In genomic region chr15:99215741-99216463, GRCm38 (mm10) we compare ENCODE assay signal across 27 mouse cellular contexts. TPM values are rescaled to one million over a fixed set of nuclear protein-coding genes. Genes with fewer than 3 reads are reported as not detected.
DNase-seq lines count a peak whose midpoint lies in the region; ATAC-seq and TF ChIP-seq lines count a peak whose summit lies in the region.
"Had no signal": no experiment of that assay in that cellular context is flagged by ENCODE, and none has a peak within 500 bp of the region (broad histone marks: within the 10 kb centered on the region; RNA-seq: fewer than 3 reads in every experiment).

No protein-coding gene starts in this region.

- H3K9ac ChIP-seq in heart, embryonic 13.5 days, result no peak overlapping the region
- peak overlapping the region; percentile 18; the same call in 1 of the 2 replicates for H3K9ac ChIP-seq in ES-Bruce4 (ENCODE audit: low read depth, poor library complexity, severe bottlenecking)
- H3K9ac ChIP-seq in liver, embryonic 13.5 days, result no peak overlapping the region
- no peak overlapping the region for H3K9ac ChIP-seq in kidney, embryonic 16.5 days (replicated peaks; ENCODE audit: low read length)
- H3K9ac ChIP-seq: forebrain, embryonic 13.5 days; kidney, embryonic 15.5 days; lung, embryonic 15.5 days; neural tube, embryonic 15.5 days had no signal

- no peak overlapping the region; the same call in 1 of the 2 replicates for H3K27ac ChIP-seq in heart, embryonic 13.5 days (replicated peaks)
- peak overlapping the region; percentile 86 for H3K27ac ChIP-seq in ES-Bruce4 (ENCODE audit: insufficient read depth, low read length)
- H3K27ac ChIP-seq in liver, embryonic 13.5 days, result peak overlapping the region; percentile 58
- H3K27ac ChIP-seq in kidney, embryonic 16.5 days (ENCODE audit: low read length), result no peak overlapping the region
- H3K27ac ChIP-seq: forebrain, embryonic 13.5 days; gastrocnemius, adult 2 months; kidney, embryonic 15.5 days; limb, embryonic 10.5 days; lung, embryonic 15.5 days; midbrain, embryonic 10.5 days; neural tube, embryonic 15.5 days; stomach, postnatal 0 days had no signal

- ATAC-seq in heart, embryonic 13.5 days (ENCODE audit: extremely low read depth, insufficient number of reproducible peaks, low FRiP score, low TSS enrichment), result peak; percentile 35; the same call in 1 of the 2 replicates
- peak; percentile 49; the same call in 1 of the 2 replicates for ATAC-seq in liver, embryonic 13.5 days (ENCODE audit: low read depth)
- no peak for ATAC-seq in kidney, embryonic 16.5 days (ENCODE audit: low FRiP score, low TSS enrichment)
- ATAC-seq: forebrain, embryonic 13.5 days; intestine, postnatal 0 days had no signal

- intact Hi-C loops in heart, postnatal 10 days (cut with DNase I), result loop anchor here (2.0 kb wide), 1 partner anchor 49 kb away; no protein-coding TSS in a partner anchor

- no peak for DNase-seq in heart, postnatal 10 days
- DNase-seq in ZHBTc4 (ENCODE audit: low read depth, low spot score), result peak; percentile 74
- peak; percentile 69 for DNase-seq in liver, embryonic 13.5 days
- DNase-seq in kidney, adult 11 months, result no peak
- DNase-seq in layer of hippocampus, postnatal 14 days (ENCODE audit: low spot score in 2 of 2), result no peak
- DNase-seq: adrenal gland, postnatal 25 days; cerebellum, adult 8-10 months; cerebellum, postnatal 36 days; gastrocnemius, adult 2 months; heart, postnatal 14 days; kidney, postnatal 4 days; lung, postnatal 4 days; right cerebral cortex, adult 18-20 months; thymus, adult 2 months; thymus, postnatal 4 days had no signal

- no peak for TF ChIP-seq POLR2A in ES-Bruce4 (IDR thresholded peaks at IDR 0.05; ENCODE audit: insufficient read depth, low read length)

- 81% methylated on average over 11 of the region's 11 CpGs for WGBS in heart, embryonic 13.5 days
- 68% methylated on average over 11 of the region's 11 CpGs for WGBS in liver, embryonic 13.5 days (ENCODE audit: insufficient replicate concordance)
- WGBS in kidney, embryonic 16.5 days, result 80% methylated on average over 11 of the region's 11 CpGs

- no peaks in the 10 kb centered on the region for H3K9me3 ChIP-seq in heart, embryonic 13.5 days
- H3K9me3 ChIP-seq in ES-Bruce4 (replicated peaks; ENCODE audit: control insufficient read depth, insufficient read depth, low read length, poor library complexity, severe bottlenecking), result no peaks in the 10 kb centered on the region
- H3K9me3 ChIP-seq in liver, embryonic 13.5 days (replicated peaks), result no peaks in the 10 kb centered on the region
- no peaks in the 10 kb centered on the region for H3K9me3 ChIP-seq in kidney, embryonic 16.5 days (ENCODE audit: low read length)
- H3K9me3 ChIP-seq: forebrain, embryonic 13.5 days; kidney, embryonic 15.5 days; limb, embryonic 10.5 days; lung, embryonic 15.5 days; midbrain, embryonic 10.5 days; neural tube, embryonic 15.5 days had no signal

- no peak for TF ChIP-seq CTCF in ES-Bruce4 (IDR thresholded peaks at IDR 0.05; ENCODE audit: low read depth, low read length)

- H3K4me3 ChIP-seq in heart, embryonic 13.5 days, result no peak overlapping the region
- H3K4me3 ChIP-seq in ES-Bruce4 (ENCODE audit: low read depth, low read length), result no peak overlapping the region
- H3K4me3 ChIP-seq in liver, embryonic 13.5 days (replicated peaks), result no peak overlapping the region
- no peak overlapping the region for H3K4me3 ChIP-seq in kidney, embryonic 16.5 days (ENCODE audit: low read length)
- H3K4me3 ChIP-seq: forebrain, embryonic 13.5 days; gastrocnemius, adult 2 months; kidney, embryonic 15.5 days; limb, embryonic 10.5 days; lung, embryonic 15.5 days; midbrain, embryonic 10.5 days; neural tube, embryonic 15.5 days had no signal

- H3K27me3 ChIP-seq in heart, embryonic 13.5 days (replicated peaks), result peaks cover 19% of the 10 kb centered on the region
- H3K27me3 ChIP-seq in ES-Bruce4 (ENCODE audit: control insufficient read depth, insufficient read depth, low read length, poor library complexity, severe bottlenecking), result no peaks in the 10 kb centered on the region
- H3K27me3 ChIP-seq in liver, embryonic 13.5 days, result peaks cover 23% of the 10 kb centered on the region
- H3K27me3 ChIP-seq in kidney, embryonic 16.5 days (ENCODE audit: insufficient read depth, low read length), result peaks cover 12% of the 10 kb centered on the region

- no peaks in the 10 kb centered on the region for H3K4me1 ChIP-seq in heart, embryonic 13.5 days
- H3K4me1 ChIP-seq in ES-Bruce4 (ENCODE audit: control insufficient read depth, insufficient read depth, low read length), result peaks cover 2% of the 10 kb centered on the region
- H3K4me1 ChIP-seq in liver, embryonic 13.5 days (replicated peaks), result peaks cover 20% of the 10 kb centered on the region
- no peaks in the 10 kb centered on the region for H3K4me1 ChIP-seq in kidney, embryonic 16.5 days (ENCODE audit: insufficient read depth, low read length)
- H3K4me1 ChIP-seq: forebrain, embryonic 13.5 days; kidney, embryonic 15.5 days; lung, embryonic 15.5 days; midbrain, embryonic 10.5 days; neural tube, embryonic 15.5 days had no signal

- H3K36me3 ChIP-seq in heart, embryonic 13.5 days, result peaks cover 47% of the 10 kb centered on the region
- H3K36me3 ChIP-seq in ES-Bruce4 (ENCODE audit: control insufficient read depth, insufficient read depth, low read length, poor library complexity, severe bottlenecking), result peaks cover under 1% of the 10 kb centered on the region; the same call in 1 of the 2 replicates
- H3K36me3 ChIP-seq in liver, embryonic 13.5 days, result peaks cover 21% of the 10 kb centered on the region
- H3K36me3 ChIP-seq in kidney, embryonic 16.5 days (ENCODE audit: insufficient read depth, low read length), result peaks cover 30% of the 10 kb centered on the region

- H3K4me2 ChIP-seq in heart, embryonic 13.5 days, result no peak overlapping the region
- H3K4me2 ChIP-seq in liver, embryonic 13.5 days, result no peak overlapping the region
- H3K4me2 ChIP-seq in kidney, embryonic 16.5 days (replicated peaks; ENCODE audit: low read depth, low read length), result no peak overlapping the region
- H3K4me2 ChIP-seq: forebrain, embryonic 13.5 days; kidney, embryonic 15.5 days; lung, embryonic 15.5 days; neural tube, embryonic 15.5 days had no signal

- TF ChIP-seq EP300 in ES-Bruce4 (IDR thresholded peaks at IDR 0.05; ENCODE audit: insufficient read depth, low read depth, low read length), result peak; percentile 88

RNA-seq across cellular contexts. Expression of gene Kcnh3, which starts 8.8 kb away (rescaled TPM):
- 0.19 and 0.45 TPM in 2 replicates for polyA plus RNA-seq in heart, embryonic 13.5 days (2015; fragmentation: Nextera tagmentation; extraction: Ambion mirVana)
- 1 to 10 TPM in 1 of 2 experiments, under 1 TPM in 1; 0.57 to 1.3 TPM for total RNA-seq in heart, postnatal 10 days (2021)
- 0.99 and 1.3 TPM in 2 replicates for polyA plus RNA-seq in ES-Bruce4 (2011; ENCODE audit: insufficient read depth, insufficient read length, low read depth, missing spikeins)
- 0.05 and 0.06 TPM in 2 replicates for polyA plus RNA-seq in liver, embryonic 13.5 days (2015; fragmentation: Nextera tagmentation; extraction: Ambion mirVana)
- polyA plus RNA-seq in kidney, embryonic 16.5 days (2015; fragmentation: Nextera tagmentation; extraction: Ambion mirVana), result 0.56 and 0.77 TPM in 2 replicates
- total RNA-seq in layer of hippocampus, postnatal 14 days (2021), result 10 to 100 TPM; 71.6 to 78.7 TPM
- total RNA-seq: gastrocnemius, adult 2 months had no signal
- polyA plus RNA-seq: limb, embryonic 10.5 days; liver, adult 2 months had no signal

RNA-seq across cellular contexts. Expression of gene Mcrs1, which starts 35.9 kb away (rescaled TPM):
- 149 TPM in 2 replicates for polyA plus RNA-seq in heart, embryonic 13.5 days (2015; fragmentation: Nextera tagmentation; extraction: Ambion mirVana)
- total RNA-seq in heart, postnatal 10 days (2021), result 10 to 100 TPM; 73.3 to 75.3 TPM
- polyA plus RNA-seq in ES-Bruce4 (2011; ENCODE audit: insufficient read depth, insufficient read length, low read depth, missing spikeins), result 76.2 and 84.9 TPM in 2 replicates
- 59.0 and 59.2 TPM in 2 replicates for polyA plus RNA-seq in liver, embryonic 13.5 days (2015; fragmentation: Nextera tagmentation; extraction: Ambion mirVana)
- 177 and 181 TPM in 2 replicates for polyA plus RNA-seq in kidney, embryonic 16.5 days (2015; fragmentation: Nextera tagmentation; extraction: Ambion mirVana)
- total RNA-seq in layer of hippocampus, postnatal 14 days (2021), result 10 to 100 TPM; 80.1 to 84.3 TPM

Comparison
In these comparisons a context has a peak if more than half of its experiments do, and no peak if none do; other contexts are left out.
1. H3K27ac ChIP-seq: peak in ES-Bruce4 (single experiment) and liver, embryonic 13.5 days (single experiment); none in heart, embryonic 13.5 days (single experiment) and kidney, embryonic 16.5 days (single experiment).
2. DNase-seq: peak in ZHBTc4 (single experiment) and liver, embryonic 13.5 days (single experiment); none in heart, postnatal 10 days (0 of 2), kidney, adult 11 months (single experiment) and layer of hippocampus, postnatal 14 days (0 of 2).